Mouse (Mus musculus) fat pad, adult 2 months (tissue): ENCODE results near the gene Ankrd54.

ENCODE experiments used
- DNase-seq: peaks from one replicate; pipeline ENCODE4 v3.0.0-alpha.2; 2011; ENCODE audit warnings: low read depth, low spot score; ENCODE audit errors: extremely low read depth

The Ankrd54 gene

GRCm38 (mm10) chr15:79062376-79063159 is at the start of gene Ankrd54:
Ankrd54 (minus strand) TSS chr15:79062893.
- peak; percentile 100 for DNase-seq

GRCm38 (mm10) chr15:79111774-79112173 is 49.1 kb upstream of the Ankrd54 start:
- DNase-seq, result no peak

DNA sequence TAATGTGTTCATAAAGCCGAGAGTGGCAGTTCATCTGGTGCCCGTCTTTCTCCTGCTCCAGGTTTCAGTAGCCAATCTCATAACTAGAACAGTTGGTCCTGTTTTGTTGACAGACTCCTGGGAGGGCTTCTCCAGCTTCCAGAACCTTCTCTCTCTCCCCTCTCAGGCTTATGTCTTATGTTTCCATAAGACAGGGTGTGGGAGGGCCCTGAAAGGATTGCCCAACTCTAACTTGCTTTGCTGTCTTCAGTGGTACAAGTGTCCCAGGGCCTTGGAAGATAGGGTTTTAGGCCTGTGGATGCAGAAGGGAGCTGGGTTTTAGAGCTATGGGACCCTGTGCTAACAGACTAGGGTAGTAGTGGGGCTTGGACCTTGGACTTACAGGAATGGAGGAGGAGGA is 47.8 kb upstream of the Ankrd54 start:
- DNase-seq, result no peak

DNA sequence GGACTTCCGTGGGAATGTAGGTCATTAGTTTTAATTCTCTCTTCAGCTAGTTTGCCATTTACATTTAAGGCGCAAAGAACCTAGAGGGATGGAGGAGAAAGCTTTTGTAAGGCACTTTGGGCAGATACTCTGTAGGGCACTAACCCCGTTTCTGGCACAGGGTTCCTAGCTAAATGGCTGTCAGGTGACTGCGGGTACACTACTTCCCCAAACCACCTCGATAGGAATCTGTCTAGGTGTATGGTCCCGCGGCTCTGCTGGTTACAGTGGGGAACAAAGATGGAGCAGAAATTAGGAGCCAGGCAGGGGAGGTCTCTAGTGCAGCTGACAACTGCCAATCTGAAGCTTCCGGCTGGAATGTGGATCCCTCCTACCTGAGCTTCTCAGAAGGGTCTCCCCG is 47.3 kb upstream of the Ankrd54 start:
- DNase-seq, result no peak

- no peak for DNase-seq
These were observed 46.7 kb upstream of the Ankrd54 start for GRCm38 (mm10) chr15:79109321-79109934.

DNA sequence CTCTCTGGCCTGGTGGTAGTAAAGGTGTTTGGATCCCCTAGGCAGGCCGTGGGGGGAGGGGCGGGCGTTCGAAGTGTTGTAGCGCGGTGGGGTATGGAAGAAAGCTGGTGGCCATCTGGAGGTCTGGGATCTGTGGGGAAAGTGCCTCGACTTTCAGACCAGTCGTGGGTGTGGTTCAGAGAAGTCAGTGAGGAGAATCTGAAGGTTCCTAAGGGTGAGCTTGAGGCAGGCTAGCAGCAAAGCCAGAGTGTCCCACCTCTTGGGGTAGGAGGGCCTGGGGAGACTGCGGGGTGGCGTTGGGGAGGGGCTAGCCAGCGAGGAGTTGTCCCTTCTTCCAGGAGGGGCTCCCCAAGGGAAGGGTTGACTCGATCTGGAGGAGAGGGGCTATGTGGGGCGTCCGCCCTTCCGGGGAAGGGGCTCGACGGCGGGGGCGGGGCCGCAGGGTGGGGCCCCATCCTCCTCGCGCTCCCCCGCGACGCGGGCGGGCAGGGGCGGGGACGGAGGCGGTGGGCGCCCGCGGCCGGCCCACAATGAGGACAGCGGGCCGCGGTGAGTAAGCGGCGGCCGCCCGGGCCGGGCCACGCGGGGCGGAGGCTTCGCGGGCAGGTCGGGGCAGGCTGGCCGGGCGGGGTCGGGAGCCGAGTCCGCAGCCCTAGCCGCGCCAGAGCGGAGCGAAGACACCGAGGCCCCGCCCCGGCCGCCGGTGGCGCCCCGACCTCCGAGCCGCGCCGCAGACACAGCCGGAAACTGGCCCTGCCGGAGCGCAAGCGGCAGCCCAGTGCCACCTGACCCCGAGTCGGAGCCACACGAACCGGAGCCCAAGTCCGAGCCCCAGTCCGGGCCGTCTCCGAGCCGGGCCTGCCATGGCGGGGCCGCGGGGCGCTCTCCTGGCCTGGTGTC is 46.0 kb upstream of the Ankrd54 start, which contains the start of gene Micall1:
TSS of gene Micall1 (plus strand) at position 478 of the 900 bp plus-strand sequence.
- no peak for DNase-seq

- no peak for DNase-seq
These were observed 45.3 kb upstream of the Ankrd54 start for GRCm38 (mm10) chr15:79107966-79108365.

- DNase-seq, result no peak
These were observed 43.1 kb upstream of the Ankrd54 start for GRCm38 (mm10) chr15:79105804-79106203.

GRCm38 (mm10) chr15:79103264-79103663 is 40.6 kb upstream of the Ankrd54 start:
- no peak for DNase-seq

DNA sequence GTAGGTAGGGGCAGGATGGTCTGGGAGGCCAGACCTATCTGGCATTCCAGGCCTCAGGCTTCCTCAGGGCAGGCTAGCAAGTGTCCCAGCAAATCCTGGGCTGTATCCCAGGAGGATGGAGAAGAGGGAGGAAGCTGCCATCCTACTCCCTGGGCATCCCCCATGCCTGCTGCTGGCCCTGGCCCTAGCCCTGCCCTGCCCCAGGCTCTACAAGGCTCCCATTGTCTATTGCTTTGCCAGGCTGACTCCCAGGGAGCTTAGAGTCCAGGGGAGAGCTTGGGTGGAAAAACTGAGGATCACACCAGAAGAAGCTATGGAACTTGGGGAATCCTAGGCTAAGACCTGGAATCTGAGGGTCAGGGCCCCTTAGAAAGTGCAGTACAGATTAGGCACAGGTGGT is 38.8 kb upstream of the Ankrd54 start:
- DNase-seq, result no peak

- DNase-seq, result no peak
These were observed 37.7 kb upstream of the Ankrd54 start for GRCm38 (mm10) chr15:79100391-79100790.

GRCm38 (mm10) chr15:79099456-79099855 is 36.8 kb upstream of the Ankrd54 start:
- no peak for DNase-seq

- no peak for DNase-seq
These were observed 36.2 kb upstream of the Ankrd54 start for GRCm38 (mm10) chr15:79098868-79099267.

- DNase-seq, result no peak
These were observed 35.5 kb upstream of the Ankrd54 start for GRCm38 (mm10) chr15:79098220-79098619.

GRCm38 (mm10) chr15:79097611-79098025 is 34.9 kb upstream of the Ankrd54 start:
- no peak for DNase-seq

- peak; percentile 79 for DNase-seq
These were observed 34.4 kb upstream of the Ankrd54 start for GRCm38 (mm10) chr15:79097135-79097534.

DNA sequence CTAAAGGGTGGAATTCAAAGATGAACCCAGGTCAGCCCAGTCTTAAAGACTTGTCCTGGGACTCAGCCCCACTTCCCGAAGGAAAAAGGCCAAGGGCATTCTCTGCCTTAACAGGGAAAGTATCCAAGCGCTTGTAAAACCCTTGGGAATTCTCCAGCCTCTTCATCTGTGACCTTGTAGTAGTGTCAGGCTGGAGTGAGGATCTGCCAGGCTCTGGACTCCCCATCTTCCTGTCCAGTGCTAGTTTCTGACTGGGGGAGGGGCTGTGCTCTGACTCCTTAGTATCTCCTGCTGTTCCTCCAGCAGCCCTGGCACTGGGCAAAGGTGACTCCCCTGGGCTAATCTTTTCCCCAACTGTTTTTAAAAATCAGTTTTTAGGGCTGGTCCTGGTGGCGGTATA is 33.9 kb upstream of the Ankrd54 start:
- no peak for DNase-seq

DNA sequence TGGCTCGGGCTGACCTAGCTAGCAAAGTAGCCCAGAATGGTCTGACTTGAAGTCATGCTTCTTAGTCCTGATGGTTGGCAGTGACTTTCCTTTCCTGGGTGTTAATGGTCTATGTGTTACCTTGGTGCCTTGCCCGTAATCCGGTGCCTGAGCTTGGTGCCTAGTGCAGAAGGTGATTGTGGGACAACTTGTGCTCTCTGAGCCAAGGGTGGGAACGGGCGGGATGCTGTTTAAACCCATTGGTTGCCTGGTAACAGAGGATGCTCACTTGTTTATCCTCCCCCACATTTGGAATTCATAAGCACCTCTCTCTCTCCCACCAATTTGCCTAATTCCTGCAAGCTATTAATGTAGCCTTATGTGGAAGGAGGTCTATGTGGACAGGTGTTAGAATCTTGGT is 32.8 kb upstream of the Ankrd54 start:
- no peak for DNase-seq

DNA sequence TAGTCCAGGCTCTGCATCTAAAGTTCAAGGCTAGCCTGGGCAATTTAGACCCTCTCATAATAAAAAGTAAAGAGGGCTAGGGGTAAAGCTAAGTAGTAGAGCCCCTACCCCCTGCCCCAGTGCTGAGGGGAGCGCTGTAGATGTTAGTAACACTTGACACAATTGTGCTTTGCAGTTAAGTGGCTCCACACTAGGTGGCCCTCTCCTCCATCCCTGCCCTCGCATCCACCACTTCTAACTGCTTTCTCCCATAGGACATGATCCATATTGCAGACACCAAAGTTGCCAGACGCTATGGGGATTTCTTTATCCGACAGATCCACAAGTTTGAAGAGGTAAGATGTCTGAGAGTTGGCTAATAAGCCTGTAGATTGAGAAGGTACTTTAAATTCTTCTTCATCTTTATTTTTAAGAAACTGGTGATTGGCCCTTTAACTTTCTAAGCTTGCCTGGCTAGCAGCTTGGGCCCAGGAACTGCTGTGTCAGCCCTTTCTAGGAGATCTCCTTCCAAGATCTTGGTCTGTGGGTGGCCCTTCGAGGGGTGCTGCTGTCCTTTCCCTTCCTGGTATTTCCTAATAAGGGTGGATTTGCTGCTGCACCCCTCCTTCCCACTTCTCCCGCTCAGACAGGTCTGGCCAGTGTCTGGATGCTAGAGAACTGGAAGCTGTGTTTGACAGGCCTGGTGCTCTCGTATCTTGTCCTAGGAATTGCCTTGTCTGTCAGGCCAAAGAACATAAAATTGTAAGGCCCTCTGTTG is 30.6 kb upstream of the Ankrd54 start:
- DNase-seq, result no peak

DNA sequence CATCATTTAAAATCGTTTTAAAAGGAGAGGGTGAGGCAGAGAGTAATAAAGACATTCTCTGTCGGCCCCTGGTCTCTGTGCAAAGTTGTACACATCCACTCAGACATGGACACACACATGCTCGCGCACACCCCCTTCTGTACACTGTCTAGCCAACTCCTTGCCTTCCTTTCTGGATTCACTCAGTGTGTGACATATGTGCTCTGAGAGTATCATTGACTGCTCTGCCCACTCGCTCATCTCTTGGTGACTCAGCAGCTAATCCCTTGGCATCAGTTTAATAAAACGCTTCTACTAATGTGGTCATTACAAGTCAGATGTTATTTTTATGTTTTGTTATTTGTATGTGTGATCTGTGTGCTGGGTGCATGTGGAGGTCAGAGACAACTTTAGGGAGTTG is 29.6 kb upstream of the Ankrd54 start:
- DNase-seq, result no peak

DNA sequence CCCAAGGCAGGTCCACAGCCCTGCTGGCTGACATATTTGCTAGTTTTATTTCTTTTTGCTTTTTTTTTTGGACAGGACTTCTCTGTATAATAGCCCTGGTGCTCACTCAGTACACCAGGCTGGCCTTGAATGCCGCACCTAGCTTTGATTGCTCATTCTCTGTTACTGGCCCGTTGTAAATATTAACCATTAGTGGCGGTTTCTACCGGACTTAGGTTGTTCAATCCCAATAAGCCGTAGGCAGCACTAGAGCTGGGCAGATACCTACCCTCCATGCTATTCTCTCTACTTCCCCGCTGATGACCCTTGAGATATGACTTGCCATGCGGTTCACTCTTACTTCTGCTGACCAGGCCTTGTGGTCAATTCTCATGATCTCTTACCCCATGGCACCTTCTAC is 16.9 kb upstream of the Ankrd54 start:
- DNase-seq, result no peak
